ENCODE assay signal across 9 mouse cellular contexts in the genomic region with DNA sequence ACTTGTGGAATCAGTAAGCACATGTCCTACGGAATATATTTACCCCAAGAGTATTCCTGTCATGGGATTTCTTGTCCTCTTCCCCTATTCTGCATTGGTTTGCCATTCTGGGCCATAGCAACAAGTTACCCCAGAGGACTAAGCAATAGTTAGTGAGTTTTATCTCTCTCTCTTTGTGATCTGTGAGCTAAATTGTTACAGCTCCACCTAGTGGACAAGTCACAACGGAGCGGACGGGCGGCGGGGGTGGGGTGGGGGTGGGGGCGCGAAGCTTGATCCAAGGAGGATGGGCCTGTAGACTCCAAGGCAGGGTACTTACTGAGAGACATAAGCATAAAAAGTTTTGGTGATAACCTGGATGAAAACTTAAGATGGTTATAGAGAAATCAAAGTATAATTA.
DNase-seq lines count a peak whose midpoint lies in the region; ATAC-seq lines count a peak whose summit lies in the region.
"Had no signal": no experiment of that assay in that cellular context is flagged by ENCODE, and none has a peak within 500 bp of the region (broad histone marks: within the 10 kb centered on the region; RNA-seq: fewer than 3 reads in every experiment).

No protein-coding gene starts in this region.

- H3K4me2 ChIP-seq in lung, embryonic 15.5 days = no peak overlapping the region
- H3K4me2 ChIP-seq in forebrain, embryonic 13.5 days = no peak overlapping the region
- H3K4me2 ChIP-seq in neural tube, embryonic 11.5 days (ENCODE audit: low read depth) = no peak overlapping the region

- H3K9me3 ChIP-seq in lung, embryonic 15.5 days = no peaks in the 10 kb centered on the region
- H3K9me3 ChIP-seq in forebrain, embryonic 13.5 days (replicated peaks) = no peaks in the 10 kb centered on the region
- no peaks in the 10 kb centered on the region for H3K9me3 ChIP-seq in neural tube, embryonic 11.5 days (ENCODE audit: control insufficient read depth, low read length)

- H3K4me3 ChIP-seq in lung, embryonic 15.5 days = no peak overlapping the region
- no peak overlapping the region for H3K4me3 ChIP-seq in forebrain, embryonic 13.5 days
- no peak overlapping the region for H3K4me3 ChIP-seq in neural tube, embryonic 11.5 days (ENCODE audit: low read depth, low read length)
- H3K4me3 ChIP-seq: erythroblast, embryonic 14.5 days had no signal

- DNase-seq in adrenal gland, postnatal 14 days = peak; percentile 24
- DNase-seq in adrenal gland, adult 18-20 months (ENCODE audit: low spot score in 2 of 2) = no peak
- DNase-seq in lung, postnatal 4 days = no peak
- DNase-seq in neural tube, embryonic 11.5 days (ENCODE audit: low spot score) = peak; percentile 13
- no peak for DNase-seq in spleen, postnatal 10 days (ENCODE audit: low spot score in 2 of 2)

- no peaks in the 10 kb centered on the region for H3K36me3 ChIP-seq in lung, embryonic 15.5 days
- no peaks in the 10 kb centered on the region for H3K36me3 ChIP-seq in forebrain, embryonic 13.5 days (ENCODE audit: poor library complexity, severe bottlenecking)
- H3K36me3 ChIP-seq in neural tube, embryonic 11.5 days (ENCODE audit: control insufficient read depth, insufficient read depth, low read length) = no peaks in the 10 kb centered on the region

- 11% methylated on average over 8 of the region's 8 CpGs for WGBS in lung, embryonic 15.5 days
- 6% methylated on average over 8 of the region's 8 CpGs for WGBS in forebrain, embryonic 13.5 days
- WGBS in neural tube, embryonic 11.5 days = 9% methylated on average over 8 of the region's 8 CpGs

- H3K27ac ChIP-seq in lung, embryonic 15.5 days = no peak overlapping the region
- H3K27ac ChIP-seq in forebrain, embryonic 13.5 days = no peak overlapping the region
- H3K27ac ChIP-seq in neural tube, embryonic 11.5 days (ENCODE audit: low read depth, low read length) = no peak overlapping the region

- H3K4me1 ChIP-seq in lung, embryonic 15.5 days = no peaks in the 10 kb centered on the region
- no peaks in the 10 kb centered on the region for H3K4me1 ChIP-seq in forebrain, embryonic 13.5 days
- no peaks in the 10 kb centered on the region for H3K4me1 ChIP-seq in neural tube, embryonic 11.5 days (ENCODE audit: control insufficient read depth, insufficient read depth, low read length)

- no peak overlapping the region for H3K9ac ChIP-seq in lung, embryonic 15.5 days
- H3K9ac ChIP-seq in forebrain, embryonic 13.5 days = no peak overlapping the region
- H3K9ac ChIP-seq in neural tube, embryonic 11.5 days (ENCODE audit: low read length) = no peak overlapping the region

- H3K27me3 ChIP-seq in lung, embryonic 15.5 days = no peaks in the 10 kb centered on the region
- H3K27me3 ChIP-seq in forebrain, embryonic 13.5 days = no peaks in the 10 kb centered on the region
- H3K27me3 ChIP-seq in neural tube, embryonic 11.5 days (ENCODE audit: control insufficient read depth, insufficient read depth, low read length) = no peaks in the 10 kb centered on the region

- peak; percentile 49; the same call in 1 of the 2 replicates for ATAC-seq in lung, embryonic 15.5 days (ENCODE audit: borderline replicate concordance, extremely low read depth, low FRiP score, low TSS enrichment)
- peak; percentile 51; the same call in 1 of the 2 replicates for ATAC-seq in forebrain, embryonic 13.5 days
- ATAC-seq in neural tube, embryonic 11.5 days (ENCODE audit: insufficient read depth, low FRiP score, low TSS enrichment) = peak; percentile 35; the same call in 1 of the 2 replicates
- ATAC-seq in granulocyte monocyte progenitor cell, adult 5-6 weeks (replicated peaks; ENCODE audit: poor library complexity, severe bottlenecking) = no peak

Comparison
In these comparisons a context has a peak if more than half of its experiments do, and no peak if none do; other contexts are left out.
1. DNase-seq: peak in adrenal gland, postnatal 14 days (single experiment) and neural tube, embryonic 11.5 days (single experiment); none in adrenal gland, adult 18-20 months (0 of 2), lung, postnatal 4 days (0 of 2) and spleen, postnatal 10 days (0 of 2).